Mouse (Mus musculus): ENCODE data around the gene Nmnat2.

Gene Nmnat2

GRCm38 (mm10) chr1:153155364-153155763, 200.6 kb downstream of the Nmnat2 start:
- DNase-seq (ENCODE audit: inconsistent age in 2 of 2, low spot score in 1 of 2), result no peak

DNA sequence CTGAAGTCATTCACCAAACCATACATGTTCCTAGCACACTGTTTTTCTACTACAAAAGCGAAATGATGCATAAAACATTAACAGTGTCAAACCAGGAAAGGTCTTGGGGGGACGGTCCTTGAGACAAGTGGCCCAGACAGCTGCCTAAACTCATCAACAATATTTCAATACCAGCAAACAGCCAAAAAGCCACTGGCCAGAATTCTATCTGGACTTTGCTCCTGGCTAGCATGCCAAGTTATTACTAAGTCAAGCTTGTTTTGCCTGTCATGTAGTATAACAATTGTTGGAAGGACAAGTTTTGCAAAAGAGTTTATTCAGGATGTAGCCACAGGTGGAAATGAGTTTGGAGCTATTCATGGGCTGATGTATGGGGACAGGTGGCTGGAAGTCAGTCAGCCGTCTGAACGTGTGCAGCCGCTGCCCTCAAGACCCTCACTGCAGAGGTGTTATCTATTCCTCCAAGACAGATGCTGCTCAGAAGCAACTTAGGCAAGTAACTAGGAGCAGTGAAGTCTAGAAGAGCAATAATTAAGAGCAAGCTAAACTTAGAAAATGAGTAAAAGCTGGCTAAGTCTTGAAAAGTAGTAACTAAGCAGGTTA, 202.3 kb downstream of the Nmnat2 start:
- no peak for DNase-seq (ENCODE audit: inconsistent age in 2 of 2, low spot score in 1 of 2)

DNA sequence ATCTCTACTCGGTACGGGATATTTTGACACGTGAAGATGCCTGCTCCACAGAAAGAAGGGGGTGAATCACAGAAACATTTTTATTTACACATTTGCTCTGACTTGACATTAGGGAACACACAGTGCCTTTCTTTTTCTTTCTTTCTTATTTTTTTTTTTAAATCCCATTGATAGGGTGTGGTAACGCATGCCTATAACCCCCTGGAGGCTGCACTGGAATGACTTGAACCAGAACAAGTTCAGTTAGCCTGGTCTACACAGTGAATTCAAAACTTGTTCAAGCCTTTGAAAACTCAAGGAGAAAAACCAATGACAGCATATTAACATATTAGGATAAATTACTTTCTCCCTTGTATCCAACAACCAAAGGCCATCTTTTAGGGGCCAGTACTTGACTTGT, 204.3 kb downstream of the Nmnat2 start:
- DNase-seq (ENCODE audit: inconsistent age in 2 of 2, low spot score in 1 of 2), result no peak

DNA sequence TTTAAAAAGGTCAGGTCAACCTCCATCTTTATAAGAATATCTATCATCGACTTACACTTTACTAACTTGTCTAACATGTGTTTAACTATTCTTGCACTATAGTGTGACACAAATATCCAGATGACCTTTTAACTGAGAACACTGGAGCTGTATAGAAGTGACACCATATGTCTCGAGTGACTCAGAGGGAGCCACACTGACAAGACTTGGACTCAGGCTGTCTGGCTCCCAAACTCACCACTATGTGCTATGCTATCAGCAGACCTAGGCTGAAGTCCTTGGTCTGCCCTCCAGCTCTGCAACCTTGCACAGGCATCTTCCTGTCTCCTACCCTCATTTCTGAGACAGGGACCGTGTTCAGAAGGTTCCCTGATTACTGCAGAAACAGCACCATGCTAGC, 209.0 kb downstream of the Nmnat2 start:
- no peak for DNase-seq (ENCODE audit: inconsistent age in 2 of 2, low spot score in 1 of 2)

- DNase-seq (ENCODE audit: inconsistent age in 2 of 2, low spot score in 1 of 2), result no peak
Measured at GRCm38 (mm10) chr1:153168293-153168692, 213.5 kb downstream of the Nmnat2 start.

Data from adrenal gland, adult (tissue).